Mouse (Mus musculus): Measurements from ENCODE around the gene Zfp574.

The Zfp574 gene

DNA sequence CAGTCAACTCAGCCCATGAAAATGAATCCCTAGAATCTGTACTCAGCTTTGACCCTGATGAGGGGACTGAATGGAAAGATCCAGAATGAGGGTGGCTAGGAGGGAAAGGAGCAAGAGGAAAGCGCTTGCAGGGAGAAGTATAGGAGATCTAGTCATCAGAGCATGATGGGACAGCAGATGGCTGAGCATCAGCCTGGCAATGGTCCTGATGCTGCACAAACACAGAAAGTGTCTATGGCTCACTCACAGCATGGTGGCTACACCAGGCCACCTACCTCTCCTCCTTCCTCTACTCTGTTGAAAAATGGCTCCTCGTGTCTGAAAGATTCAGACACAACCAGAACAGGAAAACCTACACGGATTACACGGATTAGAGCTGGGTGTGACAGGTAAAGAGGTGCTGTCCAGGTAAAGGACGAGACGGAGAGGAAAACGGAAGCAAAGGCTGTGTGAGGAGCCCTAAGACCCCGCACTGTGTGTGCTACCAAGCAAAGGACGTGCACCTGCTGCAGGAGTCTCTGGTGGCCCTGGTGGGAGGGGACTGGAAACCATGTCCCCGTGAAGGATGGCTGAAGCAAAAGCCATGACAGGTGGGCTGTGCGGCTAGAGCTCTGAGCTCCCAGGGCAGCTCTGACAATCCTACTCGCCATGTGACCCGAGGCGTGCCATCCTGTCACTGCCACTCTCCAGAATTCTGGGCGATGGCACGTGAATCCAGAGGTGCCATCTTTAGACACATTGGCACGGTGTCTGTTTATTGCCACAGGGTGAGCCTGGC, 40.0 kb downstream of the Zfp574 start:
- DNase-seq (ENCODE audit: low spot score), result no peak

DNA sequence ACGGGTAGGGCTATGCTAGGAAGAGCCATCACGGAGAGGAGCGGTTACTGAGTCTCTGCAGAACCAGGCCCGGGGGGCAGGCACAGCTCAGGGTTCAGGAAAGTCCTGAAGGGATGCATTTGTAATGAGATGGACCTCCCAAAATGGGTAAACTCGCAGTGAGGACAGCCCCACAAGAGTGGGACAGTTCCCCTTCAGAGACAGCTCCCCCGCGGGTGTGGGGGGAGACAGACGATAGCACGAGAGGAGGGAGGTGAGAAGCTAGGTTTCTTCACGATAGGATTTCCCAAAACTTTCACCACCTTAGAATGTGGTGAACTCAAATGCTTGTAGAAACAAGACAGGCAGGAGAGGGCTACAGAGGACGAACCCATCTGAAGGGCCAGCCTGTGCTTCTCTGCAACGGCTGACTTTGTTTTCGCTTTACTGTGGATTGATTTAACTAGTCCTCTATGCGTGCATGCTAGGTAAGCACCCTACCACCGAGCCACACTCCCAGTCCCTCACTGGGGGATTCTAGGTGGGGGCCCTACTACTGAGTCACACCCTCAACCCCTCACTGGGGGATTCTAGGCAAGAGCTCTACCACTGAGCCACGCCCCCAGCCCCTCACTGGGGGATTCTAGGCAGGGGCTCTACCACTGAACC, 40.7 kb downstream of the Zfp574 start:
- no peak for DNase-seq (ENCODE audit: low spot score)

DNA sequence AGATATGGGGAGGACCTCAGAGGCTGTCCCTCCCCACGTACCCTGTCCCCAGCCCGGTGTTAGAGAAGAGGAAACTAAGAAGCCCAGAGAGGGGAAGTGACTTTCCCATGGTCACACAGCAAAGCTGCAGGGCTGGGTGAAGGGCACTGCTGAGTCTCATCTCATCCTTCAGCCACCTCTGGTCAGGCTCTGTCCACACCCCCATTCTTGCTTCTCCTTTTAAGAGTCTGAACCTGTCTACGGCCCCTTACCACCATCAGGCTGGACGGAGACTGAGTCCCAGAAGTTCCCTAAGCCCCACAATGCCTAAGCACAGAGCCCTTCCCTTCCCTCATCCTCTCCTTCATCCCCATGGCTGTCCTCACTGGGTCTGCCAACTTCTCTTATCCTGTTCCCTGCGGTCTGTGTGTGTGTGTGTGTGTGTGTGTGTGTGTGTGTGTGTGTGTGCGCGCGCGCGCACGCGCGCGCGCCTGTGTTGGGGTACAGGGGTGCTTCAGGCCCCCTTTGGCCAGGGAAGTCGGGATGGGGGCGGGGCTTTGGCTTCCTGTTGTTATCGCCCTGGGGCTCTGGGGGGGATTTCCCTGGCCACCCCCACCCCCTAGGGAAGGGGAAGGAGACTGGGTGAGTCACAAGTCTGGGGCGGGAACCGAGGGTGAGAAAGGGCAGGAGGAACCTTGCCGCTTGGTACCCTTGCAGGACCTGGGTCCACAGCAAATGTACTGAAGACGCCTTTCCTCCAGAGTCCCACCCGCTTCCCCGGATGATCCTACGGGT, 47.9 kb downstream of the Zfp574 start:
- DNase-seq (ENCODE audit: low spot score), result no peak

DNA sequence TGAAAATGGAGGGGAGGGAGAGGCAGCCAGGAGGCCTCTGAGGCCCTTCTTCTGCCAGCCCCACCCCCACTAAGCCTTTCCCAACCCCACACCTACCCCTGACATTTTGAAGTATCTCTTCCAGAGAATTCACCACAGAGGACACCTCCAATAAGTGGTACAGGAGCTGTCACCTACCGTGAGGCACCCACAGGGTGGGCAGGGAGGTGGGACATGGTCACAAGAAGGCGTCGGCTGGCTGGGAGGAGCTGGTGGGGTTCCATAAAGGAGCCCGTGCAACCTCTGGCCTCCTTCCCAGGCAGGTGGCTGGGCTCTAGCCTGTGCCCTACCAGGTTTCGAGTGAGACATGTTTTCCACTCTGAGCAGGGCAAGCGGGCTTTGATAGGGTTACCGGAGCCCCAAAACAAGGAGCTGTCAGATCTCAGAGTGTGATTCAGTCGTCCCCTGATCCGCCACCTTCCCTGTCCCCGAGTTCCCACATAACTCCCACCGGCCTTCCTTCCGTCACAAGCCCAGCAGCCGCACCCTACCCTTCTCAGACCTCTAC, 48.9 kb downstream of the Zfp574 start:
- no peak for DNase-seq (ENCODE audit: low spot score)

DNA sequence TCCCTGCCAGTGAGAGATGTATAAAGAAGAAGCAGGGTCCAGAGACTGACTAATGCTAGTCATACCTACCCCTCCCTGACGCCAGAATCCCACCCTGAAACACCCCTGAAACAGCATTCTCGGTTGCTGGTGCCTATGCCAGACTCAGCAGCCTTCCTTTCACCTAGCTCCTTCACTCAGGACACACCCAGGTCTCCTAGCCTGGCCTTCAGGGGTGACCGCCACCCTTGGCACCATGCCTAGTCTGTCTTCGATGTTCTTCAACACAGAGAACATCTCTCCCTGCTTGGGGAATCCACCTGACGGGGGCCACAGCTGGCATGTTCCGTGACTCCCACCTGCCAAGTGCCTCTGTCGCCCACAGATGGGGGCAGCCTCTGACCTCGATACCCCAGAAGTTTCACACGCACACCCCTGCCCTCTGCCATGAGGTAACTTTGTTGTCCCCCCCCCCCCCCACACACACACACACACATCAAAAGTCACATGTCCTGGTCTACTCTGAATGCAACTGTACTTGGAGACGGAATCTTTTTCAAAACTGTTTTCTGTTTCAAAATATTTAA, 53.4 kb downstream of the Zfp574 start:
- DNase-seq (ENCODE audit: low spot score), result no peak

DNA sequence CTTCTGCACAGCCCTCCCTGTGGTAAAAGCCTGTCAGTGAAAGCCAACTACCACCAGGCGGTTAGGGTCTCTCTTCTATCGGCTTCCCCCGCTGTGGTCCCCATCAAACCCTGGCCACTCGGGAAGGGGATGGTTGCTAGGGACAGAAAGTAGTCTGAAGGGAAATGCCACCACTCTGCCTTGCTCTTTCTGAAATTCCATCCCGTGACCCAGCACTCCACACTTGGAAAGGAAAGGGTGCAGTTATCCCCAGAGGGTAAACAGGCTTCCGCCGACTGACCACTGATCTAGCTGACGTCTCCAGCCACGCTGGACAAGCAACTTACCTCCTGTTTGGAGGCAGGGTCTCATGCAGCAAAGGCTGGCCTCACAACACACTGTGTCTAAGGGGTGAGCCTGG, 55.6 kb downstream of the Zfp574 start:
- no peak for DNase-seq (ENCODE audit: low spot score)

DNA sequence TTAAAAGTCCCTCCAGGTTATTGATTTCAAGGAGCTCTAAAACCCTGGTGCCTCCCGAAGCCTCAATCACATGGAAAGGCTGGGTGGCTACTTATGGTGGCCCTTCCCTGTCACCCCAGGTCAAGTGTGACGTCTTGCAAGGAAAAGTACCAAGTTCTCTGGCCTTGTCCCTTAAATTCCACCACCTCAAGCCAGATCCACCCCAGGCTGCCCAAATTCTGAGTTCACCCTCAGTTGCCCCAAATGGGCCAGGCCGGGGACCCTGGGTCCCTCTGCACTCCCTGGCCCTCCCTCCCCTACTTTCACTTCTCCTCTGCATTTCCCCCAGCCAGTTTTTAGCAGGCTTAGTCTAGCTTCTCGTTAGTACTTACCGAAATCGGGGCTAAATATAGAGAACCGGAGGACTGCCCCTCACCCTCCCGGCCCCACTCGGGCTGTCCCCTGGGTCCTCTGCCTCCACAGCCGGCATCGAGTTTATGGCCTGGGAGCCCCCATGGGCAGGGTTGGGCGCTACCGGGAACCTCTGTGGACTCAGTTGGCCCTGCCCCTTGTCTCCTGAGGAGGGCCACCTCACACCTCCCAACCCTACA, 57.1 kb downstream of the Zfp574 start:
- no peak for DNase-seq (ENCODE audit: low spot score)

DNA sequence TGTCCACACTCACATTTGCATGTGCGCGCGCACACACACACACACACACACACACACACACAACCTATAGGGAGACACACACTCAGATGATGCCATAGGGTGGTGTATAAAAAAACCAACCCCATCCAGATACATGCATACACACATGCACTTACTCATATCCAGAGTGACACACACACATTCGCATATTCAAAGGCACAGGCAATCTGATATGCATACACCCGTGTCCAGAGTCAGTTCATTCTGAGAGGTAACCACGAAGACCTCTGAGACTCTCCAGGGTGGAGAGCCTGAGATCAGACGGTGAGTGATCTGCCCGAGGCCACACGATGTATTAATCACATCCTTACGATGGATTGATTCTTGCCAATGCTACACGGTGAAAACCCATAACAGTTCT, 58.2 kb downstream of the Zfp574 start:
- no peak for DNase-seq (ENCODE audit: low spot score)

DNA sequence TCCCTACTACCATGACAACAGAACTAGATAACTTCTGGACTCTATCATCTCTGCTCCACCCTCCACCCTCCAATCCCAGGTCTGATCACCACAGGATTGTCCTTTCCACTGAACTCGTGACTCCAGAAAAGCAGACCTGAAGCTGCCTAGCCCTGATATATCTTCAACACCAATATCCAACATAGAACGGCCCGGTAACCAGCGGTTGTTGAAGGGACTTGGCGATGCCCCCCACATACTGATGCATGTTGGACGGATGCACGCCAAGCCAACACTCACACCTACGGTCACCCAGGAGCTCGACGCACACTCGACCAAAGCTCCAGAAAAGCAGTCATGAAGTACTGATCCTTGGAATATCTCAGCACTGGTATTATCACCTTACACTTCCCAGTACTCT, 58.9 kb downstream of the Zfp574 start:
- DNase-seq (ENCODE audit: low spot score), result no peak

DNA sequence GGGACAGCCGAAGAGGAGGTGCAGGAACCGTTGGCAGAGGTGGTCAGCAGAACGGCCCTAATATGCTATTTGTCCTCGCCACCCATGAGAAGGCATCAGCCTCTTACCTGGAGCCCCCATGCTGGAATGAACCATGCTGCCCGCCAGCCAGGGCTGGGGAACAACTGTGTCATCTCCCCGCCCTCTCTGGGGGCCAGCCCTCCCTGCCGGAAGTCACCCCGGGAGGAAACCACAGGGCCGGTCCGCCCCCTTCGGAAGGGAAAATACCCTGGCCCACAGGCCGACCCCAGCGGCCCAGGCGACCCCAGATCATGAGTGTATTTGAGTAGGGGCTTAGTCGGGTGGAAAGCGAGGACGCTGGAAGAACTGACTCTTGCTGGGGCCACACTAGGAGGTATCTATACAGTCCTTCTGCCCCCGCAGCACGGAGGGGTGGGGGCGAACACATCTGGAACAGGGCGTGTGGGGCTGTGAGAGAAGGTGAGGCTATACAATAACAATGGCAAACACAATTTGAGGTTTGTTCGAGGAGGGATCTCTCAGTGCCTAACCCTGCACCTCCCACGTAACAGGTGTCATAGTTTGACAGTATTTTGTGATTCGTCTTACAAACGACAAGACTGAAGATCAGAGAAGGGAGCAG, 60.1 kb downstream of the Zfp574 start:
- DNase-seq (ENCODE audit: low spot score), result no peak
